Mouse (Mus musculus): ENCODE results near the gene Itpr2. TPM values are rescaled to one million over a fixed set of nuclear protein-coding genes. Genes with fewer than 3 reads are reported as not detected.
A peak's percentile ranks its signal among the peaks of the same experiment; 100 is the strongest.

Itpr2 gene
- polyA plus RNA-seq, 1 experiment from 2014 or later: 4.3 TPM

GRCm38 (mm10) chr6:146256947-146257670 is 244.9 kb downstream of the Itpr2 start:
- no peak overlapping the region for H3K9ac ChIP-seq
- 0 out of 2 replicates have a peak, but pooled peaks cover 7% of the 10 kb centered on the region for H3K9me3 ChIP-seq
- H3K4me2 ChIP-seq (replicated peaks): no peak overlapping the region
- H3K4me3 ChIP-seq: no peak overlapping the region
- no peak for ATAC-seq (ENCODE audit: low FRiP score, low read depth)
- no peaks in the 10 kb centered on the region for H3K4me1 ChIP-seq
- 92% methylated on average over 7 of the region's 7 CpGs for WGBS
- H3K27me3 ChIP-seq (replicated peaks): no peaks in the 10 kb centered on the region
- H3K36me3 ChIP-seq: no peaks in the 10 kb centered on the region
- H3K27ac ChIP-seq: no peak overlapping the region

- no peaks in the 10 kb centered on the region for H3K27me3 ChIP-seq (replicated peaks)
- no peak overlapping the region for H3K4me2 ChIP-seq (replicated peaks)
- no peaks in the 10 kb centered on the region for H3K4me1 ChIP-seq
- H3K9ac ChIP-seq: no peak overlapping the region
- 0 out of 2 replicates have a peak, but pooled peaks cover 7% of the 10 kb centered on the region for H3K9me3 ChIP-seq
- WGBS: 88% methylated on average over 2 of the region's 2 CpGs
- H3K36me3 ChIP-seq: no peaks in the 10 kb centered on the region
- no peak overlapping the region for H3K27ac ChIP-seq
- no peak for ATAC-seq (ENCODE audit: low FRiP score, low read depth)
- no peak overlapping the region for H3K4me3 ChIP-seq
These were observed 245.6 kb downstream of the Itpr2 start for GRCm38 (mm10) chr6:146256401-146256800.

DNA sequence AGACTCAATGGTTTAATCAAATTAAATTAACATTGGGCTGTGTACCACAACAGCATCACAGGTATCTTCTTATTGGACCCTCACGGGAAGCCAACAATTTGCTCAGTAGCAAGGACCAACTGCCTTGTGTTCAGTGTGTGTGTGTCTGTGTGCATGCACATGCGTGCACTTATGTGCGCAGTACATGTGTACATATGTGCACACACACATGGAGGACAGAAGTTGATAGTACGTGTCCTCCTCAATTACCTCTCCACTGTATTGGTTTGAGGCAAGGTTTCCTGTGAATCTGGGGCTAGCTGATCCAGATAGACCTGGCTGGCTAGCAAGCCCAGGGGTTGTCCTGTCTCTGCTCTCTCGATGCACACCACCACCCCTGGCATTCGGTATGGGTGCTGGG is 246.4 kb downstream of the Itpr2 start:
- Histone ChIP-seq H3K27ac (no peak overlapping the region), H3K4me2 (replicated peaks) (no peak overlapping the region), H3K4me1 (no peaks in the 10 kb centered on the region), H3K9me3 (0 out of 2 replicates have a peak, but pooled peaks cover 7% of the 10 kb centered on the region), H3K9ac (no peak overlapping the region), H3K27me3 (replicated peaks) (no peaks in the 10 kb centered on the region), H3K36me3 (no peaks in the 10 kb centered on the region), H3K4me3 (no peak overlapping the region)
- no peak for ATAC-seq (ENCODE audit: low FRiP score, low read depth)
- 92% methylated on average over 6 of the region's 6 CpGs for WGBS

GRCm38 (mm10) chr6:146254931-146255330 is 247.1 kb downstream of the Itpr2 start:
- 82% methylated on average over 9 of the region's 9 CpGs for WGBS
- no peak overlapping the region for H3K9ac ChIP-seq
- no peak overlapping the region for H3K4me2 ChIP-seq (replicated peaks)
- no peaks in the 10 kb centered on the region for H3K4me1 ChIP-seq
- no peak for ATAC-seq (ENCODE audit: low FRiP score, low read depth)
- no peaks in the 10 kb centered on the region for H3K36me3 ChIP-seq
- H3K27ac ChIP-seq: no peak overlapping the region
- 0 out of 2 replicates have a peak, but pooled peaks cover 7% of the 10 kb centered on the region for H3K9me3 ChIP-seq
- no peak overlapping the region for H3K4me3 ChIP-seq
- H3K27me3 ChIP-seq (replicated peaks): no peaks in the 10 kb centered on the region

GRCm38 (mm10) chr6:146254216-146254820 is 247.7 kb downstream of the Itpr2 start:
- Histone ChIP-seq H3K9me3 (0 out of 2 replicates have a peak, but pooled peaks cover 7% of the 10 kb centered on the region), H3K36me3 (no peaks in the 10 kb centered on the region), H3K4me2 (replicated peaks) (no peak overlapping the region), H3K27me3 (replicated peaks) (no peaks in the 10 kb centered on the region), H3K4me1 (no peaks in the 10 kb centered on the region), H3K4me3 (no peak overlapping the region), H3K9ac (no peak overlapping the region), H3K27ac (no peak overlapping the region)
- WGBS: 84% methylated on average over 3 of the region's 3 CpGs
- no peak for ATAC-seq (ENCODE audit: low FRiP score, low read depth)

- WGBS: 91% methylated on average over 6 of the region's 6 CpGs
- no peaks in the 10 kb centered on the region for H3K36me3 ChIP-seq
- no peak overlapping the region for H3K27ac ChIP-seq
- no peak overlapping the region for H3K4me2 ChIP-seq (replicated peaks)
- no peaks in the 10 kb centered on the region for H3K27me3 ChIP-seq (replicated peaks)
- no peak overlapping the region for H3K9ac ChIP-seq
- H3K4me1 ChIP-seq: no peaks in the 10 kb centered on the region
- ATAC-seq (ENCODE audit: low FRiP score, low read depth): no peak
- H3K4me3 ChIP-seq: no peak overlapping the region
- no peaks in the 10 kb centered on the region for H3K9me3 ChIP-seq
These were observed 252.9 kb downstream of the Itpr2 start for GRCm38 (mm10) chr6:146249096-146249495.

- H3K9me3 ChIP-seq: no peaks in the 10 kb centered on the region
- H3K36me3 ChIP-seq: no peaks in the 10 kb centered on the region
- 90% methylated on average over 2 of the region's 2 CpGs for WGBS
- H3K4me3 ChIP-seq: no peak overlapping the region
- no peaks in the 10 kb centered on the region for H3K4me1 ChIP-seq
- no peak overlapping the region for H3K27ac ChIP-seq
- H3K27me3 ChIP-seq (replicated peaks): no peaks in the 10 kb centered on the region
- ATAC-seq (ENCODE audit: low FRiP score, low read depth): no peak
- H3K4me2 ChIP-seq (replicated peaks): no peak overlapping the region
- no peak overlapping the region for H3K9ac ChIP-seq
These were observed 253.7 kb downstream of the Itpr2 start for GRCm38 (mm10) chr6:146248341-146248740.

GRCm38 (mm10) chr6:146247906-146248305 is 254.1 kb downstream of the Itpr2 start:
- no peaks in the 10 kb centered on the region for H3K4me1 ChIP-seq
- no peak overlapping the region for H3K27ac ChIP-seq
- no peaks in the 10 kb centered on the region for H3K27me3 ChIP-seq (replicated peaks)
- H3K9ac ChIP-seq: no peak overlapping the region
- no peaks in the 10 kb centered on the region for H3K9me3 ChIP-seq
- no peak overlapping the region for H3K4me2 ChIP-seq (replicated peaks)
- no peak overlapping the region for H3K4me3 ChIP-seq
- 85% methylated on average over 1 of the region's 1 CpGs for WGBS
- H3K36me3 ChIP-seq: no peaks in the 10 kb centered on the region
- ATAC-seq (ENCODE audit: low FRiP score, low read depth): no peak

DNA sequence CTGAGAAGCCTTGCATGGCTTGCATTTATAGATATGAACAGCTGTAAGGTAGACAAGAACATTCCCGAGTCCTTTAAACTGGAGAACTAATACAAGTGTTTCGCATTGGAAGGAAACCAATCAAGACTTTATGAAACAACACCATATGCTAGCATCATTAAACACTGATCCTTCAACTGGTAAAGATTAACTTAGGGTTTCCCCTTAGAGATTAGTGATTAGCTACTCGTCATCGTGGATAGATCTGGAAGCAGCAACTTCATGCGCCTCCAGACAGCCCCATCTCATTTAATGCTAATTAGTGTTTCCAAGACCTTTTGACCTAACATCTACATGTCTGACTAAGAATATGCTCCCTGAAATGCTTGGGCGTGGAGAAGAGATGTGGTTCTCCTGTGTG is 255.7 kb downstream of the Itpr2 start:
- no peak for ATAC-seq (ENCODE audit: low FRiP score, low read depth)
- 85% methylated on average over 6 of the region's 6 CpGs for WGBS
- H3K9me3 ChIP-seq: no peaks in the 10 kb centered on the region
- no peak overlapping the region for H3K27ac ChIP-seq
- H3K36me3 ChIP-seq: no peaks in the 10 kb centered on the region
- H3K27me3 ChIP-seq (replicated peaks): no peaks in the 10 kb centered on the region
- no peak overlapping the region for H3K4me2 ChIP-seq (replicated peaks)
- H3K9ac ChIP-seq: no peak overlapping the region
- no peak overlapping the region for H3K4me3 ChIP-seq
- H3K4me1 ChIP-seq: no peaks in the 10 kb centered on the region

GRCm38 (mm10) chr6:146245888-146246287 is 256.1 kb downstream of the Itpr2 start:
- no peak overlapping the region for H3K9ac ChIP-seq
- H3K27ac ChIP-seq: no peak overlapping the region
- no peak for ATAC-seq (ENCODE audit: low FRiP score, low read depth)
- H3K4me3 ChIP-seq: no peak overlapping the region
- H3K4me1 ChIP-seq: no peaks in the 10 kb centered on the region
- no peaks in the 10 kb centered on the region for H3K9me3 ChIP-seq
- WGBS: 91% methylated on average over 9 of the region's 9 CpGs
- H3K36me3 ChIP-seq: no peaks in the 10 kb centered on the region
- no peaks in the 10 kb centered on the region for H3K27me3 ChIP-seq (replicated peaks)
- no peak overlapping the region for H3K4me2 ChIP-seq (replicated peaks)

DNA sequence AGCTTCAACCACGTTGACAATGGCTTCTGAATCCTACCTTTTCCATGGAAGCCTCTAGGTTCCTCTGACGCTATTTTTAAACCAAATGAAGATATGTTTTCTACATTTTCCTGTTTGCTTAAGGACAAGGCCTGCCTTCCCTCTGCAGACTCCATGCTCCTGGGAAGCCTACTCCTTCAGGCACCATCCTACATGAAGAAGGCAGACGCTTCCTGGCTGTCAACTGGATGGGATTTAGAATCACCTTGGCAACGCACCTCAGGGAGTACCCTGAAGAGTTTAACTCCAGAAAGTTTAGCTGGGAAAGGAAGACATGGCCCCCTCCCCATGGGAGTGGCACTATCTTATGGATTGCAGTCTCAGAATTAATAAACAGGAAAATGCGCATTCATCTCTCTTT is 259.0 kb downstream of the Itpr2 start:
- Histone ChIP-seq H3K27me3 (replicated peaks) (no peaks in the 10 kb centered on the region), H3K9ac (no peak overlapping the region), H3K4me1 (no peaks in the 10 kb centered on the region), H3K36me3 (no peaks in the 10 kb centered on the region), H3K4me2 (replicated peaks) (no peak overlapping the region), H3K27ac (no peak overlapping the region), H3K4me3 (no peak overlapping the region), H3K9me3 (no peaks in the 10 kb centered on the region)
- WGBS: 85% methylated on average over 5 of the region's 5 CpGs
- no peak for ATAC-seq (ENCODE audit: low FRiP score, low read depth)

DNA sequence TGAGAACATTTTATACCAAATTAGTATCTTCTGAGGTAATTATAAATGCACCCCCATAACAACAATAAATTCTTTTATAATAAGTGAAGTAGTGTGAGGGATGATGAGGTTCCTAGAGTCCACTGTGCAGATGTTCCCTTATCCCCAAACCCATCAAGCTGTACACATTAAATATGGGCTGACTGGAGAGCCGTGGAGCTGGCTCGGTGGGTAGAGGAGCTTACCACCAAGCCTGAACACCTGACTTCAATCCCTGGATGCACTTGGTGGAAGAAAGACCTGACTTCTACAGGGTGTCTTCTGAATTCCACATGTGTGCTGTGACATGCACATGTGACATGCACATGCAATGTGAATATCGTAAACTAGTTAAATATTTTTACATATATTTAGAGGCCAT is 260.7 kb downstream of the Itpr2 start:
- H3K27me3 ChIP-seq (replicated peaks): no peaks in the 10 kb centered on the region
- no peak overlapping the region for H3K27ac ChIP-seq
- ATAC-seq (ENCODE audit: low FRiP score, low read depth): no peak
- WGBS: 86% methylated on average over 3 of the region's 3 CpGs
- no peak overlapping the region for H3K4me2 ChIP-seq (replicated peaks)
- no peaks in the 10 kb centered on the region for H3K9me3 ChIP-seq
- no peak overlapping the region for H3K4me3 ChIP-seq
- no peak overlapping the region for H3K9ac ChIP-seq
- H3K4me1 ChIP-seq: no peaks in the 10 kb centered on the region
- no peaks in the 10 kb centered on the region for H3K36me3 ChIP-seq

- no peak overlapping the region for H3K9ac ChIP-seq
- H3K27ac ChIP-seq: no peak overlapping the region
- 50% methylated on average over 3 of the region's 3 CpGs for WGBS
- ATAC-seq (ENCODE audit: low FRiP score, low read depth): 0 out of 2 replicates have a peak, but pooled peaks have one; percentile 44
- H3K27me3 ChIP-seq (replicated peaks): no peaks in the 10 kb centered on the region
- no peak overlapping the region for H3K4me2 ChIP-seq (replicated peaks)
- no peak overlapping the region for H3K4me3 ChIP-seq
- H3K9me3 ChIP-seq: no peaks in the 10 kb centered on the region
- 0 out of 2 replicates have a peak, but pooled peaks cover 2% of the 10 kb centered on the region for H3K4me1 ChIP-seq
- H3K36me3 ChIP-seq: no peaks in the 10 kb centered on the region
These were observed 266.9 kb downstream of the Itpr2 start for GRCm38 (mm10) chr6:146235165-146235564.

All from neural tube, embryonic 12.5 days (tissue).